Mouse (Mus musculus) liver, embryonic 14.5 days (tissue): ENCODE data around the gene Plcb3.

Experiments
- CTCF ChIP-seq: IDR thresholded peaks from 2 replicates; pipeline ENCODE4 v1.5.1; 2016; ENCODE audit warnings: antibody characterized with exemption, low read depth, control low read depth
- EP300 ChIP-seq: IDR thresholded peaks from 2 replicates; pipeline ENCODE4 v1.6.1; 2016; ENCODE audit warnings: antibody characterized with exemption, low read depth

- TF ChIP-seq CTCF (no peak), EP300 (no peak)
Measured at GRCm38 (mm10) chr19:6928080-6928479, 48.2 kb downstream of the Plcb3 start.
